In the genomic region with DNA sequence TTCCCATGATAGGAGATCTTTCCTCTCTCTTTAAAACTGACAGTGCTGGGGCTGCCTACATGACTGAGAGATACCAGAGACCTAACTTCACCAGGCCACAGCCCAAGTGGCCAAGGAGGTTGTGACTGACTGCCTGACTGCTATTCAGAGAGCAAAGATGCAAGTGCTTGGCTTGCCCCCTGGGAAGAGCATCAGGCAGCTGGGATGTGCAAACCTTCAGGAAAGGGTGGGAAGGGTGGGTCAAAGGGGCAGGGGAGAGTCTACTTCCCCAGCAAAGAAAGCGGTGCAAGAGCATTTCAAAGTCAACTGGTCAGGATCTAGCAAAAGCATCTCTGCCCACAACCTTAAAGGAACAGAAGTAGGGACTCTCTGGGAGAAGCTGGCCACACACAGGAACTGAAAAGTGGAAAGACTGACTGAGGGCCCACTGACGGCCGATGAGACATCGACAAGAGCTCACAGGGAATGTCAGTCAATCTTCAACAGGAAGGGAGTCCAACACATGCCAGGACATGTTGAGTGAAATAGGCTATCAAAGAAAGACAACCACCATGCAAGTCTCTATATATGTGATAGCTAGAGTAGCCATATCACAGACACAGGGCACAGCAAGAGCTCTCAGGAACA, we compare ENCODE assay signal across 26 mouse cellular contexts.
A peak's percentile ranks its signal among the peaks of the same experiment; 100 is the strongest.
DNase-seq lines count a peak whose midpoint lies in the region; ATAC-seq lines count a peak whose summit lies in the region.
"Had no signal": no experiment of that assay in that cellular context is flagged by ENCODE, and none has a peak within 500 bp of the region (broad histone marks: within the 10 kb centered on the region; RNA-seq: fewer than 3 reads in every experiment).

No protein-coding gene starts in this region.

- DNase-seq in heart, adult 11 months, result peak; percentile 91
- no peak for DNase-seq in heart, postnatal 25 days (ENCODE audit: low spot score)
- no peak for DNase-seq in midbrain, embryonic 10.5 days (ENCODE audit: low spot score)
- DNase-seq in ES-CJ7 (ENCODE audit: low read depth, low spot score), result peak; percentile 70
- DNase-seq in spleen, postnatal 4 days (ENCODE audit: low spot score in 2 of 2), result no peak
- DNase-seq: adrenal gland, postnatal 25 days; cerebellum, adult 18-20 months; cerebellum, postnatal 10 days; heart, postnatal 10 days; kidney, postnatal 14 days; layer of hippocampus, adult 9-11 months; lung, embryonic 14.5 days; lung, postnatal 14 days had no signal

- H3K36me3 ChIP-seq in midbrain, embryonic 10.5 days, result peaks cover 7% of the 10 kb centered on the region
- H3K36me3 ChIP-seq in midbrain, embryonic 15.5 days (replicated peaks), result no peaks in the 10 kb centered on the region
- no peaks in the 10 kb centered on the region for H3K36me3 ChIP-seq in macrophage (ENCODE audit: inconsistent target)
- H3K36me3 ChIP-seq: hindbrain, embryonic 12.5 days; liver, embryonic 15.5 days had no signal

- no peaks in the 10 kb centered on the region for H3K27me3 ChIP-seq in midbrain, embryonic 10.5 days (ENCODE audit: low read depth, poor library complexity, severe bottlenecking)
- H3K27me3 ChIP-seq in midbrain, embryonic 15.5 days (replicated peaks), result no peaks in the 10 kb centered on the region
- H3K27me3 ChIP-seq: CH12.LX; embryonic facial prominence, embryonic 13.5 days; heart, embryonic 13.5 days; hindbrain, embryonic 12.5 days; limb, embryonic 12.5 days; liver, embryonic 15.5 days; Patski had no signal

- intact Hi-C loops in heart, postnatal 25 days (cut with DNase I), result no loop called here

- H3K4me2 ChIP-seq in midbrain, embryonic 15.5 days, result no peak overlapping the region
- H3K4me2 ChIP-seq: embryonic facial prominence, embryonic 13.5 days; heart, embryonic 13.5 days; hindbrain, embryonic 12.5 days; limb, embryonic 12.5 days; liver, embryonic 15.5 days; lung, embryonic 14.5 days; midbrain, embryonic 11.5 days had no signal

- H3K9ac ChIP-seq in midbrain, embryonic 15.5 days, result no peak overlapping the region
- H3K9ac ChIP-seq: embryonic facial prominence, embryonic 13.5 days; heart, embryonic 13.5 days; hindbrain, embryonic 12.5 days; limb, embryonic 12.5 days; liver, embryonic 15.5 days; lung, embryonic 14.5 days had no signal

- peaks cover 6% of the 10 kb centered on the region; the same call in 1 of the 2 replicates for H3K79me2 ChIP-seq in macrophage (ENCODE audit: inconsistent target)

- H3K9me3 ChIP-seq in midbrain, embryonic 10.5 days (replicated peaks), result no peaks in the 10 kb centered on the region
- no peaks in the 10 kb centered on the region for H3K9me3 ChIP-seq in midbrain, embryonic 15.5 days
- H3K9me3 ChIP-seq: embryonic facial prominence, embryonic 13.5 days; heart, embryonic 13.5 days; hindbrain, embryonic 12.5 days; liver, embryonic 15.5 days had no signal

- no peak for ATAC-seq in midbrain, embryonic 15.5 days (replicated peaks)
- ATAC-seq: intestine, postnatal 0 days; Patski had no signal

- no peak overlapping the region for H3K4me3 ChIP-seq in midbrain, embryonic 10.5 days
- no peak overlapping the region for H3K4me3 ChIP-seq in midbrain, embryonic 15.5 days
- no peak overlapping the region for H3K4me3 ChIP-seq in macrophage (ENCODE audit: inconsistent target)
- H3K4me3 ChIP-seq: embryonic facial prominence, embryonic 13.5 days; heart, embryonic 13.5 days; hindbrain, embryonic 12.5 days; left cerebral cortex, adult 2 months; limb, embryonic 12.5 days; liver, embryonic 15.5 days; myocyte had no signal

- 84% methylated on average over 4 of the region's 4 CpGs for WGBS in midbrain, embryonic 10.5 days
- WGBS in midbrain, embryonic 15.5 days, result 91% methylated on average over 4 of the region's 4 CpGs
- 40% methylated on average over 4 of the region's 4 CpGs for WGBS in macrophage (ENCODE audit: missing documents)

- H3K4me1 ChIP-seq in midbrain, embryonic 10.5 days, result peaks cover 14% of the 10 kb centered on the region
- no peaks in the 10 kb centered on the region for H3K4me1 ChIP-seq in midbrain, embryonic 15.5 days

- H3K27ac ChIP-seq in midbrain, embryonic 10.5 days (replicated peaks), result 0 out of 2 replicates have a peak overlapping the region, but pooled peaks have one; percentile 23
- H3K27ac ChIP-seq in midbrain, embryonic 15.5 days, result no peak overlapping the region
- H3K27ac ChIP-seq in macrophage, result peak overlapping the region; percentile 37; the same call in 1 of the 2 replicates
- H3K27ac ChIP-seq: embryonic facial prominence, embryonic 13.5 days; heart, embryonic 13.5 days; hindbrain, embryonic 12.5 days; left cerebral cortex, adult 2 months; limb, embryonic 12.5 days; liver, embryonic 15.5 days had no signal

Comparison
In these comparisons a context has a peak if more than half of its experiments do, and no peak if none do; other contexts are left out.
1. DNase-seq: peak in heart, adult 11 months (single experiment) and ES-CJ7 (single experiment); none in heart, postnatal 25 days (single experiment), midbrain, embryonic 10.5 days (single experiment) and spleen, postnatal 4 days (0 of 2).